Mouse (Mus musculus) bone marrow macrophage, adult 2 months (primary cell): ENCODE data around the gene Ctns. TPM values are rescaled to one million over a fixed set of nuclear protein-coding genes. Genes with fewer than 3 reads are reported as not detected.

Experiments
- H3K27ac ChIP-seq: 2 replicates; pipeline ENCODE4 v1.5.1; 2012; ENCODE audit warnings: low read depth, low read length; ENCODE audit not compliant: insufficient read depth
- H3K4me1 ChIP-seq: 2 replicates; pipeline ENCODE4 v1.6.1; 2012; ENCODE audit warnings: low read length; ENCODE audit not compliant: control insufficient read depth, insufficient read depth
- H3K4me3 ChIP-seq: 2 replicates; pipeline ENCODE4 v1.5.1; 2012; ENCODE audit warnings: mild to moderate bottlenecking, low read length, moderate library complexity; ENCODE audit not compliant: insufficient read depth
- CTCF ChIP-seq: IDR thresholded peaks from 2 replicates; pipeline ENCODE4 v1.5.1; 2012; ENCODE audit warnings: low read depth, mild to moderate bottlenecking, low read length, moderate library complexity
- POLR2A ChIP-seq: IDR thresholded peaks from 2 replicates; pipeline ENCODE4 v1.6.1; 2012; ENCODE audit warnings: mild to moderate bottlenecking, low read depth, low read length, borderline replicate concordance
- polyA plus RNA-seq: library from polyadenylated mRNA; stranded (reverse); fragments of >200 nt; gene quantifications from 2 replicates; pipeline ENCODE4 v1.2.4, GENCODE M21; 2012; ENCODE audit not compliant: missing spikeins, insufficient read depth, insufficient read length

Ctns gene
- 48.2 and 49.7 TPM in 2 replicates for polyA plus RNA-seq

GRCm38 (mm10) chr11:73198603-73199229 lies at the start of gene Ctns:
TSS of gene Ctns (minus strand) at chr11:73199042.
- Histone ChIP-seq H3K4me3 (peak within 1 kb of the TSS; percentile 96), H3K27ac (peak within 1 kb of the TSS; percentile 64), H3K4me1 (peaks cover 40% of the 10 kb centered on the region)
- TF ChIP-seq CTCF (no peak; the same call in 1 of the 2 replicates), POLR2A (no peak)

GRCm38 (mm10) chr11:73242777-73243176 lies 43.9 kb upstream of the Ctns start:
- Histone ChIP-seq H3K4me3 (no peak overlapping the region), H3K27ac (no peak overlapping the region), H3K4me1 (no peaks in the 10 kb centered on the region)
- TF ChIP-seq CTCF = no peak
- no peak for TF ChIP-seq POLR2A

- Histone ChIP-seq H3K4me1 (no peaks in the 10 kb centered on the region), H3K4me3 (no peak overlapping the region), H3K27ac (no peak overlapping the region)
- TF ChIP-seq CTCF (no peak), POLR2A (no peak)
Measured at GRCm38 (mm10) chr11:73242199-73242598, 43.4 kb upstream of the Ctns start.

GRCm38 (mm10) chr11:73236731-73237130 lies 37.9 kb upstream of the Ctns start:
- Histone ChIP-seq H3K27ac (no peak overlapping the region), H3K4me3 (no peak overlapping the region), H3K4me1 (no peaks in the 10 kb centered on the region)
- TF ChIP-seq POLR2A (no peak), CTCF (no peak)

- Histone ChIP-seq H3K4me3 (no peak overlapping the region), H3K27ac (no peak overlapping the region), H3K4me1 (no peaks in the 10 kb centered on the region)
- TF ChIP-seq POLR2A (no peak), CTCF (no peak)
Measured at GRCm38 (mm10) chr11:73235990-73236701, 37.3 kb upstream of the Ctns start.

- H3K4me1 ChIP-seq = no peaks in the 10 kb centered on the region
- TF ChIP-seq CTCF = no peak
- TF ChIP-seq POLR2A = no peak
- no peak within 1 kb of the TSS for H3K4me3 ChIP-seq
- no peak within 1 kb of the TSS for H3K27ac ChIP-seq
Measured at GRCm38 (mm10) chr11:73233992-73234391, 35.1 kb upstream of the Ctns start, which contains the start of gene Trpv1. TSS of gene Trpv1 (plus strand) at chr11:73234292.

GRCm38 (mm10) chr11:73232513-73232912 lies 33.7 kb upstream of the Ctns start:
- Histone ChIP-seq H3K4me3 (no peak overlapping the region), H3K27ac (no peak overlapping the region), H3K4me1 (no peaks in the 10 kb centered on the region)
- TF ChIP-seq POLR2A (no peak), CTCF (no peak)

GRCm38 (mm10) chr11:73230081-73230480 lies 31.2 kb upstream of the Ctns start:
- H3K27ac ChIP-seq = no peak overlapping the region
- no peak overlapping the region for H3K4me3 ChIP-seq
- TF ChIP-seq POLR2A (no peak), CTCF (no peak)
- H3K4me1 ChIP-seq = no peaks in the 10 kb centered on the region

GRCm38 (mm10) chr11:73228881-73229280 lies 30.0 kb upstream of the Ctns start:
- Histone ChIP-seq H3K4me3 (no peak overlapping the region), H3K4me1 (no peaks in the 10 kb centered on the region), H3K27ac (no peak overlapping the region)
- TF ChIP-seq POLR2A (no peak), CTCF (no peak)

GRCm38 (mm10) chr11:73225856-73226255 lies 27.0 kb upstream of the Ctns start:
- Histone ChIP-seq H3K27ac (no peak overlapping the region), H3K4me1 (no peaks in the 10 kb centered on the region), H3K4me3 (no peak overlapping the region)
- TF ChIP-seq CTCF (no peak), POLR2A (no peak)
